Mouse (Mus musculus) megakaryocyte progenitor cell, adult 5-6 weeks (primary cell): ENCODE measurements around the gene Auts2. TPM values are rescaled to one million over a fixed set of nuclear protein-coding genes. Genes with fewer than 3 reads are reported as not detected.
A peak's percentile ranks its signal among the peaks of the same experiment; 100 is the strongest.

Source experiments
- ATAC-seq: replicated peaks from 2 replicates; pipeline ENCODE4 v1.8.0; 2016; ENCODE audit warnings: mild to moderate bottlenecking, moderate TSS enrichment, inconsistent platforms; ENCODE audit not compliant: poor library complexity
- total RNA-seq, 2 experiments: library from RNA; stranded (forward) in 1 of 2; stranded (reverse) in 1 of 2; fragments of 157-497, 149-512 nt in 1 of 2; fragments of 200-1000 nt in 1 of 2; gene quantifications; 2 replicates each; pipeline versions ENCODE4 v1.2.3 to v1.2.4; 2015 to 2017

The Auts2 gene
- total RNA-seq, 2 experiments from 2014 or later: 3.9 to 15.0 TPM

- ATAC-seq: no peak
Measured at GRCm38 (mm10) chr5:132200595-132200994, 342.5 kb downstream of the Auts2 start.

GRCm38 (mm10) chr5:132195048-132195533 lies 348.1 kb downstream of the Auts2 start:
- no peak for ATAC-seq

GRCm38 (mm10) chr5:132190190-132190589 lies 353.0 kb downstream of the Auts2 start:
- no peak for ATAC-seq

GRCm38 (mm10) chr5:132186659-132187058 lies 356.5 kb downstream of the Auts2 start:
- no peak for ATAC-seq

- no peak for ATAC-seq
Measured at GRCm38 (mm10) chr5:132186221-132186620, 356.9 kb downstream of the Auts2 start.

GRCm38 (mm10) chr5:132184395-132185095 lies 358.6 kb downstream of the Auts2 start:
- no peak for ATAC-seq

- ATAC-seq: no peak
Measured at GRCm38 (mm10) chr5:132182077-132182476, 361.1 kb downstream of the Auts2 start.

GRCm38 (mm10) chr5:132170010-132170409 lies 373.1 kb downstream of the Auts2 start:
- ATAC-seq: no peak

GRCm38 (mm10) chr5:132168805-132169204 lies 374.3 kb downstream of the Auts2 start:
- no peak for ATAC-seq

- no peak for ATAC-seq
Measured at GRCm38 (mm10) chr5:132168224-132168623, 374.9 kb downstream of the Auts2 start.

GRCm38 (mm10) chr5:132166559-132166958 lies 376.6 kb downstream of the Auts2 start:
- ATAC-seq: peak; percentile 90

- ATAC-seq: no peak
Measured at GRCm38 (mm10) chr5:132163960-132164359, 379.2 kb downstream of the Auts2 start.

GRCm38 (mm10) chr5:132162206-132162533 lies 381.0 kb downstream of the Auts2 start:
- no peak for ATAC-seq

- peak; percentile 31; the same call in 1 of the 2 replicates for ATAC-seq
Measured at GRCm38 (mm10) chr5:132161338-132162205, 381.6 kb downstream of the Auts2 start.

GRCm38 (mm10) chr5:132144181-132144580 lies 399.0 kb downstream of the Auts2 start:
- no peak for ATAC-seq

- ATAC-seq: no peak
Measured at GRCm38 (mm10) chr5:132140816-132141215, 402.3 kb downstream of the Auts2 start.

- no peak for ATAC-seq
Measured at GRCm38 (mm10) chr5:132135941-132136663, 407.0 kb downstream of the Auts2 start.

GRCm38 (mm10) chr5:132131948-132132347 lies 411.2 kb downstream of the Auts2 start:
- ATAC-seq: no peak

- ATAC-seq: peak; percentile 64
Measured at GRCm38 (mm10) chr5:132130577-132130976, 412.6 kb downstream of the Auts2 start.

GRCm38 (mm10) chr5:132126626-132127025 lies 416.5 kb downstream of the Auts2 start:
- no peak for ATAC-seq

- 0 out of 2 replicates have a peak, but pooled peaks have one; percentile 46 for ATAC-seq
Measured at GRCm38 (mm10) chr5:132115631-132116030, 427.5 kb downstream of the Auts2 start.
